Mouse (Mus musculus) CH12.LX (cell line): ENCODE results near the gene Adpgk. TPM values are rescaled to one million over a fixed set of nuclear protein-coding genes. Genes with fewer than 3 reads are reported as not detected.

Source experiments
- DNase-seq: peaks from one replicate; pipeline ENCODE4 v3.0.0-alpha.2; 2013; ENCODE audit errors: extremely low read depth
- H3K27ac ChIP-seq: 2 replicates; pipeline ENCODE4 v1.5.1; 2012; ENCODE audit warnings: low read depth, mild to moderate bottlenecking, control low read depth, moderate library complexity; ENCODE audit not compliant: insufficient read depth
- H3K27me3 ChIP-seq: replicated peaks from 2 replicates; pipeline ENCODE3; 2012; ENCODE audit warnings: inconsistent platforms
- H3K36me3 ChIP-seq, 2 experiments: replicated peaks in 1 of 2; 2 replicates each; pipeline versions ENCODE3 to v1.6.1; 2012; ENCODE audit warnings: inconsistent platforms in 1 of 2, low read length in 1 of 2, mild to moderate bottlenecking in 1 of 2, mixed read lengths in 1 of 2, moderate library complexity in 1 of 2; ENCODE audit not compliant: control insufficient read depth in 1 of 2, insufficient read depth in 1 of 2
- H3K4me1 ChIP-seq, 2 experiments: 2 replicates each; pipeline ENCODE4 v1.6.1; 2012; ENCODE audit warnings: inconsistent platforms in 1 of 2, moderate library complexity in 1 of 2; ENCODE audit not compliant: insufficient read depth in 2 of 2, control insufficient read depth in 1 of 2
- H3K4me2 ChIP-seq: 2 replicates; pipeline ENCODE4 v1.6.1; 2012; ENCODE audit warnings: low read depth, mild to moderate bottlenecking, control low read depth; ENCODE audit not compliant: poor library complexity, insufficient read depth, severe bottlenecking
- H3K4me3 ChIP-seq, 3 experiments: fragments of 150-350 bp in 1 of 3; sonication (generic) in 1 of 3; replicated peaks in 1 of 3; 2 replicates each; pipeline versions ENCODE3 to v1.5.1; 2011 to 2012; ENCODE audit warnings: low read depth in 2 of 3, low read length in 2 of 3, mild to moderate bottlenecking in 2 of 3, moderate library complexity in 2 of 3, control low read depth in 1 of 3, improper control_type of control experiment in 1 of 3, inconsistent platforms in 1 of 3, mixed read lengths in 1 of 3; ENCODE audit not compliant: poor library complexity in 1 of 3
- H3K79me2 ChIP-seq: replicated peaks from 2 replicates; pipeline ENCODE4 v1.6.1; 2012; ENCODE audit warnings: mild to moderate bottlenecking, moderate library complexity; ENCODE audit not compliant: control insufficient read depth, poor library complexity, insufficient read depth, severe bottlenecking; ENCODE audit errors: extremely low read depth
- H3K9ac ChIP-seq: 2 replicates; pipeline ENCODE4 v1.6.1; 2012; ENCODE audit warnings: low read depth, mild to moderate bottlenecking, control low read depth, moderate library complexity; ENCODE audit not compliant: insufficient read depth
- H3K9me3 ChIP-seq: replicated peaks from 2 replicates; pipeline ENCODE3; 2012; ENCODE audit warnings: low read length, inconsistent platforms, mixed read lengths
- BHLHE40 ChIP-seq: IDR thresholded peaks from 2 replicates; pipeline ENCODE4 v1.6.1; 2011; ENCODE audit warnings: mild to moderate bottlenecking, low read depth, low read length, improper control_type of control experiment
- CHD1 ChIP-seq: IDR thresholded peaks from 2 replicates; pipeline ENCODE4 v1.6.1; 2012; ENCODE audit warnings: low read depth, low read length, improper control_type of control experiment, inconsistent platforms
- E2F4 ChIP-seq: IDR thresholded peaks from 2 replicates; pipeline ENCODE4 v1.6.1; 2011; ENCODE audit warnings: low read depth, low read length, improper control_type of control experiment; ENCODE audit not compliant: insufficient replicate concordance
- EP300 ChIP-seq: IDR thresholded peaks from 2 replicates; pipeline ENCODE4 v1.6.1; 2011; ENCODE audit warnings: low read length, improper control_type of control experiment
- ETS1 ChIP-seq: conservative IDR thresholded peaks from 2 replicates; pipeline ENCODE4 v1.6.1; 2012; ENCODE audit warnings: low read depth, mild to moderate bottlenecking, inconsistent platforms, low read length, improper control_type of control experiment, moderate library complexity
- HCFC1 ChIP-seq: IDR thresholded peaks from 2 replicates; pipeline ENCODE4 v1.6.1; 2012; ENCODE audit warnings: low read depth, mild to moderate bottlenecking, inconsistent platforms, low read length, improper control_type of control experiment
- MAFK ChIP-seq: IDR thresholded peaks from 2 replicates; pipeline ENCODE4 v1.6.1; 2011; ENCODE audit warnings: low read length, improper control_type of control experiment; ENCODE audit not compliant: insufficient replicate concordance
- MAX ChIP-seq: IDR thresholded peaks from 2 replicates; pipeline ENCODE4 v1.6.1; 2011; ENCODE audit warnings: low read length, improper control_type of control experiment
- MXI1 ChIP-seq: IDR thresholded peaks from 2 replicates; pipeline ENCODE4 v1.6.1; 2011; ENCODE audit warnings: mild to moderate bottlenecking, low read depth, low read length, improper control_type of control experiment
- PAX5 ChIP-seq: IDR thresholded peaks from 2 replicates; pipeline ENCODE4 v1.6.1; 2012; ENCODE audit warnings: low read length, inconsistent platforms, mixed read lengths
- POLR2A ChIP-seq: IDR thresholded peaks from 2 replicates; pipeline ENCODE4 v1.6.1; 2011; ENCODE audit warnings: low read depth, mild to moderate bottlenecking, improper control_type of control experiment, low read length
- POLR2AphosphoS2 ChIP-seq: IDR thresholded peaks from 2 replicates; pipeline ENCODE4 v1.6.1; 2011; ENCODE audit warnings: low read depth, low read length, improper control_type of control experiment
- SIN3A ChIP-seq: IDR thresholded peaks from 2 replicates; pipeline ENCODE4 v1.6.1; 2012; ENCODE audit warnings: low read length, improper control_type of control experiment, inconsistent platforms
- TBP ChIP-seq: conservative IDR thresholded peaks from 2 replicates; pipeline ENCODE4 v1.6.1; 2011; ENCODE audit warnings: low read depth, low read length, improper control_type of control experiment
- TCF12 ChIP-seq: IDR thresholded peaks from 2 replicates; pipeline ENCODE4 v1.6.1; 2014; ENCODE audit warnings: low read depth, mild to moderate bottlenecking, inconsistent platforms, low read length, improper control_type of control experiment
- USF1 ChIP-seq: IDR thresholded peaks from 2 replicates; pipeline ENCODE4 v1.6.1; 2014; ENCODE audit warnings: low read depth, mild to moderate bottlenecking, inconsistent platforms, low read length, improper control_type of control experiment
- USF2 ChIP-seq: conservative IDR thresholded peaks from 2 replicates; pipeline ENCODE4 v1.6.1; 2011; ENCODE audit warnings: low read depth, low read length, improper control_type of control experiment
- ZC3H11A ChIP-seq: IDR thresholded peaks from 2 replicates; pipeline ENCODE4 v1.6.1; 2012; ENCODE audit warnings: low read depth, mild to moderate bottlenecking, inconsistent platforms, low read length, improper control_type of control experiment
- ZMIZ1 ChIP-seq: IDR thresholded peaks from 2 replicates; pipeline ENCODE4 v1.6.1; 2012; ENCODE audit warnings: low read depth, mild to moderate bottlenecking, inconsistent platforms, low read length, improper control_type of control experiment
- ZNF384 ChIP-seq: IDR thresholded peaks from 2 replicates; pipeline ENCODE4 v1.6.1; 2012; ENCODE audit warnings: low read depth, low read length, improper control_type of control experiment, inconsistent platforms
- dilution Hi-C: fragments of 300-500 bp; cut with MboI; formaldehyde crosslinking; loops from 2 replicates; pipeline ENCODE4 v1.14.3; 2020; ENCODE audit warnings: low sequenced_read_pairs; ENCODE audit not compliant: extremely low pct_unique_long_range_greater_than_20kb, extremely low pct_ligation_motif_present
- in situ Hi-C: fragments of 300-500 bp; cut with MboI; formaldehyde crosslinking; loops from 3 replicates; pipeline ENCODE4 v1.14.3; 2019; ENCODE audit warnings: low sequenced_read_pairs, low pct_ligation_motif_present, low pct_unique_long_range_greater_than_20kb, mixed read lengths
- polyA plus RNA-seq: library from polyadenylated mRNA; unstranded; fragments of >175 nt; gene quantifications from 2 replicates; pipeline ENCODE4 v1.2.1, GENCODE M21; 2012; ENCODE audit warnings: low read depth; ENCODE audit not compliant: insufficient read length
- total RNA-seq, 2 experiments: library from RNA; depleted of rRNA; stranded (reverse); fragments of 300-350 nt in 1 of 2; fragments of >200 nt in 1 of 2; gene quantifications; 2 replicates each; pipeline ENCODE4 v1.2.3; 2012 to 2014

The Adpgk gene
- total and polyA plus RNA-seq, 3 experiments = 45.2 to 57.4 (median 48.4) TPM

DNA sequence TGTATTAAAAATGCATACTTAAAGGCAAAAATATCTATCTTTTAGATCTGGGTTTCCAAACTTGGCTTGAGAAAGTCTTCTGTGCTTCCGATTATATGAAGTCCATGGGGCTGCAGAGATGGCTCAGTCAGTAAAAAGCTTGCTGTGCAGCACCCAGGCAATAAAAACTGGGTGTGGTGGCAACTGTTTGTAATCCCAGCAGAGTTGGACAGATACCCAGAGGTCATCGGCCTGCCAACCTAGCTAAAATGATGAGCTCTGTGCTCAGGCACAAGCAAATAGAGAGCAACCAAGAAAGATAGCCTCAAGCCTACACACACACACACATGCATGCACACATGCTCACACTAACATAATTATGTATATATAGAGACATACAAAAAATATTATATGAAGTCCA, 13.2 kb upstream of the Adpgk start:
- H3K4me2 ChIP-seq = no peak overlapping the region
- in situ Hi-C loops = loop anchor here (25.0 kb wide), 1 partner anchor 716 kb away; the partner anchor contains the start of gene Cd276
- no peak for TF ChIP-seq PAX5
- no peak for TF ChIP-seq USF1
- no peak for TF ChIP-seq ETS1
- no peak for TF ChIP-seq EP300
- no peak for TF ChIP-seq MXI1
- no peak for TF ChIP-seq SIN3A
- no peak for TF ChIP-seq HCFC1
- no peak for TF ChIP-seq TCF12
- no peak overlapping the region for H3K9ac ChIP-seq
- no peaks in the 10 kb centered on the region for H3K36me3 ChIP-seq
- H3K79me2 ChIP-seq = no peaks in the 10 kb centered on the region
- H3K4me3 ChIP-seq = no peak overlapping the region
- H3K27ac ChIP-seq = no peak overlapping the region
- no peak for DNase-seq
- no peaks in the 10 kb centered on the region for H3K9me3 ChIP-seq
- H3K27me3 ChIP-seq = no peaks in the 10 kb centered on the region
- dilution Hi-C loops = no loop called here
- peaks cover 2 to 11% of the 10 kb centered on the region in 2 experiments; a peak in 3 of 4 replicates for H3K4me1 ChIP-seq

DNA sequence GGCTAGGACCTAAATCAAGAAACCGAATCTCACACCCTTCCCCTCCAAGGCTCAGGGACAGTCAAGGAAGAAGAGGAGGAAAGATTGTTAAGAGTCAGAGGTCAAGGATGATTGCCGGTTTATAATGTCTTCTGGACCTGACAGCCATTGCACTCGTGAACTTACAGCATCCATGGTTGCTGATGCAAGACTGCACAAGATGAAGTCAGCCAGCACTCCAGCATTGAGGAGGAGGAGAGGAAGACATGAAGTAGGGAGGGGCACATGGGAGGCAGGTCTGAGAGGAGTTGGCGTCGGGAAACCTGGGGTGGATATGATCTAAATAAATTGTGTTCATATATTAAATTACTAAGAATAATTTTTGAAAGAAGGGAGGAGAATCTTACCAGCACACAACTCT, 12.7 kb upstream of the Adpgk start:
- Histone ChIP-seq H3K4me2 (no peak overlapping the region), H3K27me3 (no peaks in the 10 kb centered on the region), H3K27ac (no peak overlapping the region), H3K36me3 (no peaks in the 10 kb centered on the region), H3K4me1 (peaks cover 2 to 11% of the 10 kb centered on the region in 2 experiments; a peak in 3 of 4 replicates), H3K79me2 (no peaks in the 10 kb centered on the region), H3K9ac (no peak overlapping the region)
- no peak for DNase-seq
- dilution Hi-C loops = no loop called here
- TF ChIP-seq MXI1 (no peak), CHD1 (no peak), MAFK (no peak), TBP (no peak), EP300 (no peak), MAX (no peak), TCF12 (no peak), POLR2A (no peak), POLR2AphosphoS2 (no peak), USF1 (no peak), SIN3A (no peak), ZMIZ1 (no peak), USF2 (no peak), ZNF384 (no peak), E2F4 (no peak), ZC3H11A (no peak), BHLHE40 (no peak)
- TF ChIP-seq, all 38 proteins: peak for 0
- H3K4me3 ChIP-seq = no peak overlapping the region
- H3K9me3 ChIP-seq = no peaks in the 10 kb centered on the region
- in situ Hi-C loops = loop anchor here (25.0 kb wide), 1 partner anchor 716 kb away; the partner anchor contains the start of gene Cd276
